Mouse (Mus musculus) lung, postnatal 0 days (tissue): Measurements from ENCODE around the gene Garnl3.

Source experiments
- CTCF ChIP-seq: IDR thresholded peaks from 2 replicates; pipeline ENCODE4 v1.5.1; 2016; ENCODE audit warnings: antibody characterized with exemption, mild to moderate bottlenecking
- EP300 ChIP-seq: IDR thresholded peaks from 2 replicates; pipeline ENCODE4 v1.6.1; 2016; ENCODE audit warnings: antibody characterized with exemption, mild to moderate bottlenecking, control low read depth

- TF ChIP-seq CTCF, result no peak
- TF ChIP-seq EP300, result no peak
Observed at GRCm38 (mm10) chr2:33179171-33179929, 47.9 kb upstream of the Garnl3 start.
